Mouse (Mus musculus): Measurements from ENCODE around the gene Defb26. TPM values are rescaled to one million over a fixed set of nuclear protein-coding genes. Genes with fewer than 3 reads are reported as not detected.

The Defb26 gene
- total RNA-seq, 2 experiments from 2014 or later: not detected

DNA sequence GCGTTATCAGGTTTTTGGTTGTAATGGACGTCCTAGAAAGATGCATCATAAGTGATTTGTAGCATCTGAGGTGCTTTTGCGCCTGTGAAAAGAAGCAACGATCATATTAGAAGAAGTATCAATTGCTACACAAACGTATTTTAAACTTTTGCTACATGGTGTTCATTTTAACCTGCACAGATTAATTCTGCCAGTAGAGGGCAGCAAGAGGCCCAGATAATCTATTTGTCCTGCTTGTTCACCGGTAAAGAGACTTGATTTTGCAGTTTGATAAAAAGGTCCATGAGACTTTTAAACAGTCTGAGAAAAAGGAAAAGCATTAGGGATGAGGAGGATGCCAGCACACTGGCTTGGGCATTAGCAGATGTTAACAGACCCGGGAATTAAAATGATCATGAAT lies 40.5 kb downstream of the Defb26 start:
- peak; percentile 47 to 76 for DNase-seq (ENCODE audit: low spot score in 2 of 2)

DNA sequence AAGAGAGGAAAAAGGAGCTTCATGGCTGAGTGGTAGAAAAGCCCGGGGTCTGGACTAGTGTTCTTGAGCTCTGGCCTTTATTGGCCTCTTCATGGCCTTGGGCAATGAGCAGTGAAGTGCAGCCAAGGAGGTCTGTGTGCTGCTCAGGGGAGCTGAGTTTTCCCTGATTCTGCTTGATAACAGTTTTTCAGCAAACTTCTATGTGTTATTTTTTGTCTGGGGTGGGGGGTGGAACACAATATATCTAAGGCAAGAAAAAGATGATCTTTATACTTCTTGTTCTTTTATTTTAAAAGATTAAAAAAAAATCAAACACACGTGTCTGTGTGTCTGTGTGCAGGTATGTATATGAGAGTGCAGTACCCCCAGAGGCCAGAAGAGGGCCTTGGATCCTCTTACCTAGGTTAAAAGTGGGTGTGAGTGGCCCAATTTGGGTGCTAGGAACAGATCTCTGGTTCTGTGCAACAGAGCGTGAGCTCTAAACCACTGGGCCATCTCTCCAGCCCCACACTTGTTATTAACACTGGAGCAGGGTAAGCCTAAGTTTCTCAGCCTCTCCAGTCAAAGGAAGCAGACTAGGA lies 46.8 kb downstream of the Defb26 start, which contains the start of gene Defb23:
Defb23 (minus strand) TSS at position 51 of the 581 bp plus-strand sequence.
- no peak for DNase-seq (ENCODE audit: low spot score in 2 of 2)

DNA sequence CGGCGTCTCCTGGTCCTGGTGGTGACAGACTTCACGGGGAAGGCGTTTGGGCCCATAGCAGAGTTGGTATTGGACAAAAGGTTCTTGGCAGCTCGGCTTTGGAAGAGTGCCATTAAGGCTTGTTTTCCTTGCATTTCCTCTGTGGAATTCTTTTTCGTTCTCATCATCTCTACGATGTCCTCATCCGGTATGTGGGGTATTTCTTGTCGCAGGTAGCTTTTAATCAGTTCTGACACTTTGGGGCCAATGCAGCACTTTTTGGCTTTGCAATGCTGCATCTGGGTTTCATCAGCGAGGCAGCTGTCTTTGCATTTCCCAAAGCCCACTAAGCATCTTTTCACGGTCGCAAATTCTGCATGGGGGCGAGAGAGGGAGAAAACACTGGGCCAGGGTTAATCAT lies 52.3 kb downstream of the Defb26 start:
- no peak for DNase-seq (ENCODE audit: low spot score in 2 of 2)

Other genes with a start within 250 kb of the Defb26 start
- gene Tbc1d20, start 217.9 kb downstream of the Defb26 start, total RNA-seq (2021): 10 to 100 TPM; 49.8 to 57.8 TPM
- gene Rbck1, start 179.0 kb downstream of the Defb26 start, total RNA-seq (2021): 100 to 1,000 TPM in 1 of 2 experiments, 10 to 100 TPM in 1; 92.5 to 104 TPM
- gene Trib3, start 167.7 kb downstream of the Defb26 start, total RNA-seq (2021): under 1 TPM; 0.53 to 0.86 TPM
- 10 to 100 TPM; 33.0 to 39.6 TPM for gene Nrsn2, start 135.1 kb downstream of the Defb26 start, total RNA-seq (2021)
- gene Sox12, start 113.6 kb downstream of the Defb26 start, total RNA-seq (2021): 10 to 100 TPM; 21.4 to 23.1 TPM
- 10 to 100 TPM in 1 of 2 experiments, 1 to 10 TPM in 1; 9.8 to 10.8 TPM for gene Zcchc3, start 96.7 kb downstream of the Defb26 start, total RNA-seq (2021)
- 1 to 10 TPM; 2.9 to 4.2 TPM for gene 6820408C15Rik, start 96.1 kb downstream of the Defb26 start, total RNA-seq (2021)
- gene Defb23, start 47.1 kb downstream of the Defb26 start, total RNA-seq (2021): not detected
- not detected for gene Defb20, start 34.6 kb downstream of the Defb26 start, total RNA-seq (2021)
- gene Defb22, start 21.6 kb downstream of the Defb26 start, total RNA-seq (2021): not detected
- not detected for gene Defb28, start 6.6 kb upstream of the Defb26 start, total RNA-seq (2021)
- not detected for gene Defb29, start 28.4 kb upstream of the Defb26 start, total RNA-seq (2021)
- not detected for gene Gm17416, start 57.6 kb upstream of the Defb26 start, total RNA-seq (2021)
- gene Defb21, start 61.1 kb upstream of the Defb26 start, total RNA-seq (2021): not detected
- not detected for gene Defb19, start 68.6 kb upstream of the Defb26 start, total RNA-seq (2021)
- not detected for gene Defb45, start 87.7 kb upstream of the Defb26 start, total RNA-seq (2021)
- not detected for gene Defb36, start 92.6 kb upstream of the Defb26 start, total RNA-seq (2021)
- not detected for gene Defb25, start 111.4 kb upstream of the Defb26 start, total RNA-seq (2021)
- under 1 TPM; 0.72 to 0.83 TPM for gene Rem1, start 115.3 kb upstream of the Defb26 start, total RNA-seq (2021)
- 10 to 100 TPM; 84.9 to 86.7 TPM for gene H13, start 157.8 kb upstream of the Defb26 start, total RNA-seq (2021)
- 10 to 100 TPM; 25.4 to 25.7 TPM for gene Mcts2, start 175.3 kb upstream of the Defb26 start, total RNA-seq (2021)
- 10 to 100 TPM; 32.9 to 35.8 TPM for gene Id1, start 224.6 kb upstream of the Defb26 start, total RNA-seq (2021)
- gene Cox4i2, start 242.5 kb upstream of the Defb26 start, total RNA-seq (2021): 1 to 10 TPM; 2.9 to 3.6 TPM

All from layer of hippocampus, postnatal 14 days (tissue).